Mouse (Mus musculus) heart, adult 2 months (tissue): ENCODE measurements at regions not wholly inside any gene's neighbourhood (a gene's known extent, or its start where the extent isn't known, plus 50 kb on each side); places are given as distances from the start of the nearest gene placed in this dataset.

Source experiments
- DNase-seq, 2 experiments: peaks; one replicate each; pipeline ENCODE4 v3.0.0; 2021
- H3K27ac ChIP-seq: fragments of 200-600 bp; 2 replicates; pipeline ENCODE4 v1.8.1; 2022
- H3K27me3 ChIP-seq: fragments of 200-500 bp; 2 replicates; pipeline ENCODE4 v1.6.1; 2012; ENCODE audit warnings: mild to moderate bottlenecking, low read length, inconsistent platforms, mixed read lengths; ENCODE audit not compliant: control insufficient read depth, insufficient read depth
- H3K36me3 ChIP-seq: fragments of 200-500 bp; 2 replicates; pipeline ENCODE4 v1.6.1; 2012; ENCODE audit warnings: low read length, inconsistent platforms; ENCODE audit not compliant: control insufficient read depth, insufficient read depth
- H3K4me1 ChIP-seq: fragments of 200-500 bp; 2 replicates; pipeline ENCODE4 v1.6.1; 2011; ENCODE audit warnings: low read length; ENCODE audit not compliant: control insufficient read depth, insufficient read depth
- H3K4me3 ChIP-seq: fragments of 200-600 bp; 2 replicates; pipeline ENCODE4 v1.8.1; 2022
- H3K79me2 ChIP-seq: fragments of 200-500 bp; replicated peaks from 2 replicates; pipeline ENCODE4 v1.6.1; 2012; ENCODE audit warnings: mild to moderate bottlenecking, inconsistent platforms, low read length, moderate library complexity, mixed read lengths; ENCODE audit not compliant: control insufficient read depth, insufficient read depth
- H3K9ac ChIP-seq: fragments of 200-500 bp; 2 replicates; pipeline ENCODE4 v1.6.1; 2012; ENCODE audit warnings: low read depth, mild to moderate bottlenecking, control low read depth, inconsistent platforms, low read length, mixed read lengths
- CTCF ChIP-seq: fragments of 200-600 bp; IDR thresholded peaks from 2 replicates; pipeline ENCODE4 v1.8.1; 2022; ENCODE audit warnings: antibody characterized with exemption, mild to moderate bottlenecking, moderate library complexity
- EP300 ChIP-seq: fragments of 200-500 bp; IDR thresholded peaks from 2 replicates; pipeline ENCODE4 v1.6.1; 2011; ENCODE audit warnings: low read depth, low read length, control low read depth; ENCODE audit not compliant: insufficient read depth
- POLR2A ChIP-seq: fragments of 200-500 bp; IDR thresholded peaks from 2 replicates; pipeline ENCODE4 v1.6.1; 2011; ENCODE audit warnings: mild to moderate bottlenecking, low read depth, low read length, control low read depth; ENCODE audit not compliant: insufficient read depth
- WGBS: fragments of 180-500 bp; shearing (Covaris S2); methylation state at CpG from one replicate; pipeline ENCODE4 v1.1.7; 2018; 5-methylcytosine and 5-hydroxymethylcytosine counted together
- intact Hi-C: fragments of 180-260 bp; cut with DNase I; formaldehyde crosslinking; loops from one replicate; pipeline ENCODE4 v1.15.1; 2025

- Histone ChIP-seq H3K27me3 (no peaks in the 10 kb centered on the region), H3K4me3 (no peak overlapping the region), H3K27ac (no peak overlapping the region), H3K79me2 (no peaks in the 10 kb centered on the region), H3K9ac (no peak overlapping the region), H3K36me3 (no peaks in the 10 kb centered on the region), H3K4me1 (no peaks in the 10 kb centered on the region)
- TF ChIP-seq EP300 (no peak), POLR2A (no peak), CTCF (no peak)
- 78% methylated on average over 1 of the region's 1 CpGs for WGBS
- no peak for DNase-seq
- intact Hi-C loops: no loop called here
Observed at GRCm38 (mm10) chr13:35226944-35227343, 200.0 kb upstream of the Eci2 start.

DNA sequence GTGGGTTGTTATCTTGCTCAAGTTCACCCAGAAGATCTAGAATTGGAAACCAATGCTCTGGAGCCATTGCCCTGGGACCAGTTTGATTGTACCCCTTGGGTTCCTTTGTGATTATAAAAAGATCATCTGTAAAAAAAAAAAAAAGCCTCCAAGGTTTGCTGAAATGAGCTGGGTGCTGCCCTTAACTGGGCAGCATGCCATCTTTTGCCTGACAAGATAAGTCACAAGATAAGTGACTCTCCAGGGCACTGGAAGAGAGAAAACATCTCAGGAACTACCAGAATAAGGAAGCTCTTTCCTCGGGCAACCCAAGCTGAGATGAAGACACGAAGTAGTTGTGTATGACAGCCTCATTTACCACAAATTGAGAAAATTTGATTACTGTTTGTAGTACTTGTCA lies 202.7 kb upstream of the Eci2 start:
- Histone ChIP-seq H3K36me3 (no peaks in the 10 kb centered on the region), H3K27ac (no peak overlapping the region)

GRCm38 (mm10) chr13:35233636-35234035 lies 206.7 kb upstream of the Eci2 start:
- no peak for DNase-seq
- Histone ChIP-seq H3K27me3 (no peaks in the 10 kb centered on the region), H3K27ac (no peak overlapping the region), H3K4me1 (no peaks in the 10 kb centered on the region), H3K4me3 (no peak overlapping the region), H3K9ac (no peak overlapping the region), H3K79me2 (no peaks in the 10 kb centered on the region), H3K36me3 (no peaks in the 10 kb centered on the region)
- TF ChIP-seq EP300 (no peak), POLR2A (no peak), CTCF (no peak)
- intact Hi-C loops: no loop called here
- WGBS: 94% methylated on average over 1 of the region's 1 CpGs

More for the DNA sequence above, 202.7 kb upstream of the Eci2 start:
- 57% methylated on average over 2 of the region's 2 CpGs for WGBS
- Histone ChIP-seq H3K4me3 (no peak overlapping the region), H3K9ac (no peak overlapping the region), H3K4me1 (no peaks in the 10 kb centered on the region), H3K27me3 (no peaks in the 10 kb centered on the region), H3K79me2 (no peaks in the 10 kb centered on the region)
- intact Hi-C loops: no loop called here
- TF ChIP-seq EP300: no peak
- no peak for TF ChIP-seq POLR2A
- no peak for TF ChIP-seq CTCF
- no peak for DNase-seq

DNA sequence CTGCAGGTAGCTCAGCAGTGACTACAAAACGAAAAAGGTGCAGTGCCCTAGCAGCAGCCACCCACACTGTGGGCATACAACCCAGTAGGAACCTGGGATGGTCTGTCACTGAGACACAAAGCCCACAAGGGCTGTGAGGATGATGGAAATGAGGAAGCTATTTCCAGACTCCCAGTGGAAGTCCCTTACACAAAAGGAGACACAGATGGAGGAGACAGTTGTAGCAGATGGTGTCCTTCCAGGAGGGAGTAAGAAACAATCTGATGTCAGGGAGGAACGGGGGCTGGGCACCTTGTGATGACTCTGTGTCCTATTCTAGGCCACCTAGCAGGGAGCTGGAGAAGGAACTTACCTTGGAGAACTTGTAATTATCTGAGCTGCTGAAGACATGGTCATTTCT lies 214.5 kb upstream of the Eci2 start:
- Histone ChIP-seq H3K36me3 (no peaks in the 10 kb centered on the region), H3K27me3 (no peaks in the 10 kb centered on the region), H3K9ac (no peak overlapping the region), H3K27ac (no peak overlapping the region), H3K4me1 (no peaks in the 10 kb centered on the region), H3K79me2 (no peaks in the 10 kb centered on the region), H3K4me3 (no peak overlapping the region)
- intact Hi-C loops: no loop called here
- 57% methylated on average over 2 of the region's 2 CpGs for WGBS
- DNase-seq: no peak
- TF ChIP-seq CTCF (no peak), EP300 (no peak), POLR2A (no peak)

GRCm38 (mm10) chr13:35243946-35244345 lies 217.1 kb upstream of the Eci2 start:
- TF ChIP-seq POLR2A: no peak
- no peak for TF ChIP-seq CTCF
- TF ChIP-seq EP300: no peak
- Histone ChIP-seq H3K4me1 (no peaks in the 10 kb centered on the region), H3K36me3 (no peaks in the 10 kb centered on the region), H3K4me3 (no peak overlapping the region), H3K79me2 (no peaks in the 10 kb centered on the region), H3K27ac (no peak overlapping the region), H3K27me3 (no peaks in the 10 kb centered on the region), H3K9ac (no peak overlapping the region)
- no peak for DNase-seq
- intact Hi-C loops: no loop called here

DNA sequence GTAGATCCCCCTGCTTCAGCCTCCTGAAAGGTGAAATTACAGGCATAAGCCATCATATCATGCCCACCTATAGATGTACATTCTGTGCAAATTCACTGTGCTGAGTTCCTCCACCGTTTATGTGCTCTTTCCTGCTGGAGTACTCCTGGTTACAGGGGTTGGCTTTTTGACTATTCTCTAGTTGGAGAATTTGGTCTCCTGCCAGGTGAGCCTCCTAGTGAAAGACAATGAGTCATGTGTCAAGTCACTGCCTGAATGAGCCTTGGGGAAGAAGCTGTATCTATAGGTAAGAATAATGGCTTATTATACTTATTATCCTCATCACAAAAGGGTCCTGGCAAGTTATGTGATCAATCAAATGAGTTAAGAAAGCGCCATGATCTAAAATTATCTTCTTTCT lies 230.5 kb upstream of the Eci2 start:
- Histone ChIP-seq H3K79me2 (no peaks in the 10 kb centered on the region), H3K4me3 (no peak overlapping the region), H3K9ac (no peak overlapping the region), H3K27me3 (no peaks in the 10 kb centered on the region), H3K27ac (no peak overlapping the region), H3K36me3 (no peaks in the 10 kb centered on the region), H3K4me1 (no peaks in the 10 kb centered on the region)
- 55% methylated on average over 2 of the region's 2 CpGs for WGBS
- intact Hi-C loops: no loop called here
- no peak for DNase-seq
- no peak for TF ChIP-seq POLR2A

GRCm38 (mm10) chr13:35258720-35259119 lies 231.8 kb upstream of the Eci2 start:
- no peaks in the 10 kb centered on the region for H3K79me2 ChIP-seq
- no peak overlapping the region for H3K4me3 ChIP-seq
- TF ChIP-seq CTCF: no peak
- TF ChIP-seq EP300: no peak
- TF ChIP-seq POLR2A: no peak
- intact Hi-C loops: no loop called here
- DNase-seq: no peak
- WGBS: 93% methylated on average over 1 of the region's 1 CpGs
- no peaks in the 10 kb centered on the region for H3K4me1 ChIP-seq
- no peaks in the 10 kb centered on the region for H3K36me3 ChIP-seq
- H3K27me3 ChIP-seq: no peaks in the 10 kb centered on the region
- H3K9ac ChIP-seq: no peak overlapping the region
- no peak overlapping the region for H3K27ac ChIP-seq
